Mouse (Mus musculus) cortical plate, adult 2 months (tissue): ENCODE results near the gene Ndufaf5.

Source experiments
- CTCF ChIP-seq: fragments of 200-500 bp; IDR thresholded peaks from 2 replicates; pipeline ENCODE4 v1.5.1; 2011; ENCODE audit warnings: mild to moderate bottlenecking, control low read depth, low read length; ENCODE audit not compliant: insufficient read depth; ENCODE audit errors: extremely low read depth
- POLR2A ChIP-seq: fragments of 200-500 bp; IDR thresholded peaks from 2 replicates; pipeline ENCODE4 v1.6.1; 2011; ENCODE audit warnings: mild to moderate bottlenecking, low read length, control low read depth; ENCODE audit not compliant: insufficient read depth; ENCODE audit errors: extremely low read depth

GRCm38 (mm10) chr2:140170127-140170802 is at the start of gene Ndufaf5, which contains the start of gene Esf1:
- no peak for TF ChIP-seq CTCF
- TF ChIP-seq POLR2A, result peak; percentile 93
